Mouse (Mus musculus) testis, adult 2 months (tissue): ENCODE measurements around the gene Frat1. TPM values are rescaled to one million over a fixed set of nuclear protein-coding genes. Genes with fewer than 3 reads are reported as not detected.

ENCODE experiments used
- H3K27ac ChIP-seq: fragments of 200-500 bp; 2 replicates; pipeline ENCODE4 v1.5.1; 2012; ENCODE audit warnings: low read depth, low read length; ENCODE audit not compliant: control insufficient read depth, insufficient read depth
- H3K27me3 ChIP-seq: fragments of 200-500 bp; 2 replicates; pipeline ENCODE4 v1.6.1; 2012; ENCODE audit warnings: mild to moderate bottlenecking, low read length, moderate library complexity; ENCODE audit not compliant: control insufficient read depth, insufficient read depth
- H3K36me3 ChIP-seq: fragments of 200-500 bp; 2 replicates; pipeline ENCODE4 v1.6.1; 2012; ENCODE audit warnings: mild to moderate bottlenecking, low read length; ENCODE audit not compliant: control insufficient read depth, insufficient read depth
- H3K4me1 ChIP-seq: fragments of 200-500 bp; 2 replicates; pipeline ENCODE4 v1.6.1; 2012; ENCODE audit warnings: low read length; ENCODE audit not compliant: control insufficient read depth, insufficient read depth
- H3K4me3 ChIP-seq: fragments of 200-500 bp; 2 replicates; pipeline ENCODE4 v1.5.1; 2012; ENCODE audit warnings: low read depth, mild to moderate bottlenecking, low read length, moderate library complexity, mixed read lengths; ENCODE audit not compliant: control insufficient read depth
- CTCF ChIP-seq: fragments of 200-500 bp; IDR thresholded peaks from 2 replicates; pipeline ENCODE4 v1.5.1; 2012; ENCODE audit warnings: low read depth, mild to moderate bottlenecking, inconsistent platforms, low read length, moderate library complexity; ENCODE audit not compliant: control insufficient read depth, insufficient read depth, insufficient replicate concordance
- POLR2A ChIP-seq: fragments of 200-500 bp; IDR thresholded peaks from 2 replicates; pipeline ENCODE4 v1.6.1; 2012; ENCODE audit warnings: low read depth, mild to moderate bottlenecking, inconsistent platforms, low read length, moderate library complexity; ENCODE audit not compliant: control insufficient read depth
- polyA plus RNA-seq: library from polyadenylated mRNA; depleted of rRNA; stranded (reverse); fragments of >200 nt; gene quantifications from 2 replicates; pipeline ENCODE4 v1.2.3, GENCODE M21; 2012

Frat1 gene
- polyA plus RNA-seq, 1 experiment, result 103 TPM

GRCm38 (mm10) chr19:41837194-41837916 is 7.6 kb downstream of the Frat1 start:
- Histone ChIP-seq H3K27me3 (no peaks in the 10 kb centered on the region), H3K36me3 (no peaks in the 10 kb centered on the region), H3K27ac (no peak overlapping the region), H3K4me1 (peaks cover 2% of the 10 kb centered on the region), H3K4me3 (no peak overlapping the region)
- TF ChIP-seq CTCF (no peak), POLR2A (no peak)

- Histone ChIP-seq H3K4me1 (peaks cover 2% of the 10 kb centered on the region), H3K36me3 (no peaks in the 10 kb centered on the region), H3K4me3 (no peak overlapping the region), H3K27me3 (no peaks in the 10 kb centered on the region), H3K27ac (no peak overlapping the region)
- no peak for TF ChIP-seq CTCF
- TF ChIP-seq POLR2A, result no peak
These were observed 8.1 kb downstream of the Frat1 start for GRCm38 (mm10) chr19:41837917-41838261.

GRCm38 (mm10) chr19:41838808-41839207 is 9.0 kb downstream of the Frat1 start:
- Histone ChIP-seq H3K27ac (no peak overlapping the region), H3K4me3 (no peak overlapping the region), H3K4me1 (peaks cover 2% of the 10 kb centered on the region), H3K27me3 (no peaks in the 10 kb centered on the region), H3K36me3 (no peaks in the 10 kb centered on the region)
- no peak for TF ChIP-seq CTCF

- Histone ChIP-seq H3K27me3 (no peaks in the 10 kb centered on the region), H3K36me3 (no peaks in the 10 kb centered on the region), H3K4me1 (peaks cover 2% of the 10 kb centered on the region), H3K4me3 (no peak overlapping the region), H3K27ac (no peak overlapping the region)
- no peak for TF ChIP-seq CTCF
- no peak for TF ChIP-seq POLR2A
These were observed 9.9 kb downstream of the Frat1 start for GRCm38 (mm10) chr19:41839685-41840084.

- Histone ChIP-seq H3K27ac (no peak overlapping the region), H3K27me3 (no peaks in the 10 kb centered on the region), H3K36me3 (no peaks in the 10 kb centered on the region; the same call in 1 of the 2 replicates), H3K4me3 (no peak overlapping the region), H3K4me1 (peaks cover 4% of the 10 kb centered on the region)
- TF ChIP-seq CTCF (no peak), POLR2A (no peak)
These were observed 11.5 kb downstream of the Frat1 start for GRCm38 (mm10) chr19:41841105-41841750.

GRCm38 (mm10) chr19:41842196-41842595 is 12.4 kb downstream of the Frat1 start:
- no peaks in the 10 kb centered on the region for H3K27me3 ChIP-seq
- TF ChIP-seq CTCF (no peak), POLR2A (no peak)
- no peaks in the 10 kb centered on the region; the same call in 1 of the 2 replicates for H3K36me3 ChIP-seq
- no peak overlapping the region for H3K4me3 ChIP-seq
- H3K4me1 ChIP-seq, result peaks cover 7% of the 10 kb centered on the region
- H3K27ac ChIP-seq, result no peak overlapping the region

- H3K4me3 ChIP-seq, result no peak overlapping the region
- H3K27me3 ChIP-seq, result no peaks in the 10 kb centered on the region
- H3K36me3 ChIP-seq, result no peaks in the 10 kb centered on the region; the same call in 1 of the 2 replicates
- TF ChIP-seq CTCF, result no peak
- no peak for TF ChIP-seq POLR2A
- peaks cover 7% of the 10 kb centered on the region for H3K4me1 ChIP-seq
- no peak overlapping the region for H3K27ac ChIP-seq
These were observed 12.9 kb downstream of the Frat1 start for GRCm38 (mm10) chr19:41842706-41843105.
